ENCODE assay signal across 9 mouse cellular contexts in genomic region chr4:89688804-89689497, GRCm38 (mm10). TPM values are rescaled to one million over a fixed set of nuclear protein-coding genes. Genes with fewer than 3 reads are reported as not detected.
DNase-seq lines count a peak whose midpoint lies in the region; ATAC-seq and TF ChIP-seq lines count a peak whose summit lies in the region.
"Had no signal": no experiment of that assay in that cellular context is flagged by ENCODE, and none has a peak within 500 bp of the region (broad histone marks: within the 10 kb centered on the region; RNA-seq: fewer than 3 reads in every experiment).

No protein-coding gene starts in this region.

- H3K27me3 ChIP-seq in kidney, embryonic 16.5 days (ENCODE audit: insufficient read depth, low read length) = peaks cover 48% of the 10 kb centered on the region
- H3K27me3 ChIP-seq in forebrain, embryonic 11.5 days (ENCODE audit: control insufficient read depth, insufficient read depth, low read length) = no peaks in the 10 kb centered on the region
- peaks cover 38% of the 10 kb centered on the region for H3K27me3 ChIP-seq in limb, embryonic 14.5 days (ENCODE audit: control insufficient read depth, insufficient read depth, low read length)

- H3K9ac ChIP-seq in kidney, embryonic 16.5 days (replicated peaks; ENCODE audit: low read length) = 0 out of 2 replicates have a peak overlapping the region, but pooled peaks have one; percentile 37
- H3K9ac ChIP-seq in forebrain, embryonic 11.5 days (ENCODE audit: low read length) = peak overlapping the region; percentile 88
- H3K9ac ChIP-seq in limb, embryonic 14.5 days (ENCODE audit: low read depth, low read length, severe bottlenecking) = peak overlapping the region; percentile 50

- H3K4me2 ChIP-seq in kidney, embryonic 16.5 days (replicated peaks; ENCODE audit: low read depth, low read length) = peak overlapping the region; percentile 74
- H3K4me2 ChIP-seq in forebrain, embryonic 11.5 days (ENCODE audit: low read depth, low read length, severe bottlenecking) = peak overlapping the region; percentile 63
- peak overlapping the region; percentile 77 for H3K4me2 ChIP-seq in limb, embryonic 14.5 days (replicated peaks; ENCODE audit: low read depth, low read length, severe bottlenecking)

- no peaks in the 10 kb centered on the region for H3K9me3 ChIP-seq in kidney, embryonic 16.5 days (ENCODE audit: low read length)
- H3K9me3 ChIP-seq in forebrain, embryonic 11.5 days (ENCODE audit: control insufficient read depth, low read length) = no peaks in the 10 kb centered on the region
- H3K9me3 ChIP-seq in limb, embryonic 14.5 days (ENCODE audit: control insufficient read depth, low read length) = no peaks in the 10 kb centered on the region

- TF ChIP-seq POLR2A in limb, embryonic 14.5 days (IDR thresholded peaks at IDR 0.05; ENCODE audit: borderline replicate concordance, extremely low read depth, insufficient read depth, insufficient read length) = no peak
- no peak for TF ChIP-seq POLR2A in olfactory bulb, adult 2 months (IDR thresholded peaks at IDR 0.05; ENCODE audit: insufficient read depth, low read depth, low read length)

- DNase-seq in kidney, adult 11 months = no peak
- peak; percentile 62 for DNase-seq in forebrain, embryonic 11.5 days (ENCODE audit: low spot score)
- DNase-seq in limb, embryonic 14.5 days (ENCODE audit: low spot score) = no peak
- no peak for DNase-seq in frontal cortex, postnatal 36 days (ENCODE audit: low spot score in 2 of 2)
- DNase-seq in gastrocnemius, adult 18-20 months (ENCODE audit: low spot score) = no peak

- H3K4me3 ChIP-seq in kidney, embryonic 16.5 days (ENCODE audit: low read length) = peak overlapping the region; percentile 55
- peak overlapping the region; percentile 66 for H3K4me3 ChIP-seq in forebrain, embryonic 11.5 days (ENCODE audit: low read depth, low read length)
- peak overlapping the region; percentile 46 for H3K4me3 ChIP-seq in limb, embryonic 14.5 days (replicated peaks; ENCODE audit: low read length)
- H3K4me3 ChIP-seq in olfactory bulb, adult 2 months (ENCODE audit: insufficient read depth, low read depth, low read length) = peak overlapping the region; percentile 47

- ATAC-seq in kidney, embryonic 16.5 days (ENCODE audit: low FRiP score, low TSS enrichment) = no peak
- peak; percentile 25; the same call in 1 of the 2 replicates for ATAC-seq in forebrain, embryonic 11.5 days (replicated peaks; ENCODE audit: low FRiP score)
- ATAC-seq in limb, embryonic 14.5 days (ENCODE audit: low FRiP score, low read depth) = no peak
- ATAC-seq in cerebellum, adult (ENCODE audit: insufficient number of reproducible peaks, low FRiP score, low TSS enrichment) = no peak

- no peak overlapping the region for H3K27ac ChIP-seq in kidney, embryonic 16.5 days (ENCODE audit: low read length)
- peak overlapping the region; percentile 85 for H3K27ac ChIP-seq in forebrain, embryonic 11.5 days (ENCODE audit: low read depth, low read length)
- H3K27ac ChIP-seq in limb, embryonic 14.5 days (replicated peaks; ENCODE audit: low read depth, low read length) = no peak overlapping the region
- no peak overlapping the region for H3K27ac ChIP-seq in olfactory bulb, adult 2 months (ENCODE audit: insufficient read depth, low read depth, low read length)

- peaks cover 10% of the 10 kb centered on the region for H3K4me1 ChIP-seq in kidney, embryonic 16.5 days (ENCODE audit: insufficient read depth, low read length)
- H3K4me1 ChIP-seq in forebrain, embryonic 11.5 days (replicated peaks; ENCODE audit: control insufficient read depth, insufficient read depth, low read length) = peaks cover 5% of the 10 kb centered on the region; the same call in 1 of the 2 replicates
- 0 out of 2 replicates have a peak, but pooled peaks cover 4% of the 10 kb centered on the region for H3K4me1 ChIP-seq in limb, embryonic 14.5 days (ENCODE audit: control insufficient read depth, insufficient read depth, low read length)
- H3K4me1 ChIP-seq in olfactory bulb, adult 2 months (ENCODE audit: control insufficient read depth, insufficient read depth, low read length) = peaks cover 8% of the 10 kb centered on the region

- WGBS in kidney, embryonic 16.5 days = 4% methylated on average over 16 of the region's 16 CpGs
- under 1% methylated on average over 16 of the region's 16 CpGs for WGBS in forebrain, embryonic 11.5 days
- under 1% methylated on average over 16 of the region's 16 CpGs for WGBS in limb, embryonic 14.5 days
- WGBS in olfactory bulb, adult 2 months = 22% methylated on average over 16 of the region's 16 CpGs

- TF ChIP-seq CTCF in olfactory bulb, adult 2 months (IDR thresholded peaks at IDR 0.05; ENCODE audit: insufficient read depth, low read depth, low read length) = no peak

- H3K36me3 ChIP-seq in kidney, embryonic 16.5 days (ENCODE audit: insufficient read depth, low read length) = no peaks in the 10 kb centered on the region
- H3K36me3 ChIP-seq in forebrain, embryonic 11.5 days (ENCODE audit: control insufficient read depth, insufficient read depth, low read length) = no peaks in the 10 kb centered on the region
- H3K36me3 ChIP-seq in limb, embryonic 14.5 days (ENCODE audit: control insufficient read depth, insufficient read depth, low read length) = no peaks in the 10 kb centered on the region

RNA-seq across cellular contexts. Expression of gene Dmrta1, which starts 9.7 kb away (rescaled TPM):
- polyA plus RNA-seq in kidney, embryonic 16.5 days (2015; fragmentation: Nextera tagmentation; extraction: Ambion mirVana) = 0.27 TPM in 1 of 2 replicates, not detected in the other
- 20.4 and 21.7 TPM in 2 replicates for polyA plus RNA-seq in forebrain, embryonic 11.5 days (2014; fragmentation: Nextera tagmentation; extraction: Ambion mirVana)
- polyA plus RNA-seq in limb, embryonic 14.5 days (2012; rRNA removed) = 0.58 and 0.63 TPM in 2 replicates
- polyA plus RNA-seq in limb, embryonic 14.5 days (2014; fragmentation: Nextera tagmentation; extraction: Ambion mirVana) = 0.25 TPM in 2 replicates
- polyA plus RNA-seq in olfactory bulb, adult 2 months (2012; ENCODE audit: insufficient read depth, insufficient read length, low replicate concordance, missing spikeins) = not detected in 2 replicates
- not detected for total RNA-seq in gastrocnemius, adult 18-20 months (2021)
- polyA plus RNA-seq: large intestine, adult 2 months had no signal

Comparison
In these comparisons a context has a peak if more than half of its experiments do, and no peak if none do; other contexts are left out.
1. H3K9ac ChIP-seq: peak in every context shown above with its lines; median percentile 88 in forebrain, embryonic 11.5 days; 50 in limb, embryonic 14.5 days; 37 in kidney, embryonic 16.5 days.
2. RNA of gene Dmrta1, which starts 9.7 kb away (polyA plus RNA-seq): 20.4 to 21.7 TPM in forebrain, embryonic 11.5 days; 0.25 to 0.63 TPM in limb, embryonic 14.5 days, 0.27 TPM in kidney, embryonic 16.5 days and not detected in olfactory bulb, adult 2 months; every median in the first group is over 10 times any median in the second.
3. Peak in every context shown above with its lines, with median percentiles within 50 percentile points of each other: H3K4me2 ChIP-seq and H3K4me3 ChIP-seq.